Mouse (Mus musculus) cerebellum, postnatal 10 days (tissue): ENCODE data around the gene Gm9999.
"Not testable (repeated sequence)": the region's sequence is repeated elsewhere in the genome, so short reads cannot be mapped to it uniquely, and the experiment has no call there.

ENCODE experiments used
- DNase-seq, 2 experiments: peaks; one replicate each; pipeline ENCODE4 v3.0.0; 2021; ENCODE audit warnings: mixed read lengths in 2 of 2

Gm9999 gene

GRCm38 (mm10) chr7:47000644-47000983, 17.2 kb downstream of the Gm9999 start:
- peak; percentile 55 to 64 for DNase-seq

- DNase-seq: no peak
Measured at GRCm38 (mm10) chr7:47001125-47001899, 17.9 kb downstream of the Gm9999 start.

GRCm38 (mm10) chr7:47001900-47002275, 18.5 kb downstream of the Gm9999 start:
- no peak for DNase-seq

GRCm38 (mm10) chr7:47003411-47004115, 20.2 kb downstream of the Gm9999 start:
- DNase-seq: no peak

- peak in 1 of 2 experiments; percentile 40 for DNase-seq
Measured at GRCm38 (mm10) chr7:47007109-47007780, 23.9 kb downstream of the Gm9999 start.

- no peak for DNase-seq
Measured at GRCm38 (mm10) chr7:47007818-47008167, 24.4 kb downstream of the Gm9999 start.

GRCm38 (mm10) chr7:47008168-47008993, 25.0 kb downstream of the Gm9999 start, which contains the start of gene Spty2d1:
Spty2d1 (minus strand) TSS chr7:47008411.
- peak; percentile 100 for DNase-seq

GRCm38 (mm10) chr7:47013131-47013767, 29.9 kb downstream of the Gm9999 start:
- no peak for DNase-seq

- no peak for DNase-seq
Measured at GRCm38 (mm10) chr7:47014564-47015389, 31.4 kb downstream of the Gm9999 start.

- DNase-seq: peak; percentile 86 to 91
Measured at GRCm38 (mm10) chr7:47015390-47016065, 32.1 kb downstream of the Gm9999 start.

GRCm38 (mm10) chr7:47016602-47017001, 33.2 kb downstream of the Gm9999 start:
- no peak for DNase-seq

GRCm38 (mm10) chr7:47017146-47017545, 33.8 kb downstream of the Gm9999 start:
- no peak for DNase-seq

- DNase-seq: peak in 1 of 2 experiments; percentile 46
Measured at GRCm38 (mm10) chr7:47019641-47020040, 36.3 kb downstream of the Gm9999 start.

- DNase-seq: no peak
Measured at GRCm38 (mm10) chr7:47020956-47021355, 37.6 kb downstream of the Gm9999 start.

- DNase-seq: no peak
Measured at GRCm38 (mm10) chr7:47022482-47022881, 39.1 kb downstream of the Gm9999 start.

GRCm38 (mm10) chr7:47023530-47023929, 40.1 kb downstream of the Gm9999 start:
- DNase-seq: peak; percentile 93 to 96

- DNase-seq: no peak
Measured at GRCm38 (mm10) chr7:47024454-47024853, 41.1 kb downstream of the Gm9999 start.

GRCm38 (mm10) chr7:47025429-47025828, 42.0 kb downstream of the Gm9999 start:
- DNase-seq: no peak

- not testable (repeated sequence) for DNase-seq
Measured at GRCm38 (mm10) chr7:47026899-47027298, 43.5 kb downstream of the Gm9999 start.

- DNase-seq: no peak
Measured at GRCm38 (mm10) chr7:47027520-47027919, 44.1 kb downstream of the Gm9999 start.
